Mouse (Mus musculus): ENCODE data around the gene Zswim9. TPM values are rescaled to one million over a fixed set of nuclear protein-coding genes. Genes with fewer than 3 reads are reported as not detected.
A peak's percentile ranks its signal among the peaks of the same experiment; 100 is the strongest.
"Not testable (repeated sequence)": the region's sequence is repeated elsewhere in the genome, so short reads cannot be mapped to it uniquely, and the experiment has no call there.

The Zswim9 gene
- total RNA-seq (2021) = 10 to 100 TPM in 1 of 2 experiments, 1 to 10 TPM in 1; 6.1 to 10.3 TPM
- long read RNA-seq, experiment 1, partial matches to known transcripts = 2 of 10 reads
- long read RNA-seq, experiment 1, other reads (novel, unspliced or antisense) = 6 of 10 reads
- long read RNA-seq, experiment 2, partial matches to known transcripts = 0 of 4 reads
- long read RNA-seq, experiment 2, other reads (novel, unspliced or antisense) = 4 of 4 reads

- peak; percentile 94 for DNase-seq
Measured at GRCm38 (mm10) chr7:13278308-13278891, at the start of gene Zswim9. Gene Zswim9, minus strand, starts transcription at chr7:13278721.

DNA sequence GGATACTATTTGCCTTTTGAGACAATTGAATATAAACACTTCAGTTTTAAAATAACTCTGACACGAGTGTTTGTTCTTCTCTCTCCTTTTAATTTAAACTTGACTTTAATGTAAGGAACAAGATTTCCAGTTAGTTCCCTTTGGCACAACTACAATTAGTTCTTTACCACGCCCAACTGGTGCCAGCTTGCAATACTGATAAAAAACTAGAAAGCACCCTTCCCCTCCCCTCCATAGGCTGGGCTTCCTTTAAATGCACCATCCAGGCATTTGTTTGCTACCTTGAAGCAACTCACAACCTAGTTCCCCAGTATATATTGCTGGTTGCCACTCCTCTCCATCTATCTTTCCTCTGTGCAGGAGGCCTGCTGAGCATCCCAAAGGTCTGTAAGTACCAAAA, 45.8 kb upstream of the Zswim9 start, which contains the start of gene Pla2g4c:
Pla2g4c (plus strand) TSS at position 340 of the 400 bp plus-strand sequence.
- no peak for DNase-seq

DNA sequence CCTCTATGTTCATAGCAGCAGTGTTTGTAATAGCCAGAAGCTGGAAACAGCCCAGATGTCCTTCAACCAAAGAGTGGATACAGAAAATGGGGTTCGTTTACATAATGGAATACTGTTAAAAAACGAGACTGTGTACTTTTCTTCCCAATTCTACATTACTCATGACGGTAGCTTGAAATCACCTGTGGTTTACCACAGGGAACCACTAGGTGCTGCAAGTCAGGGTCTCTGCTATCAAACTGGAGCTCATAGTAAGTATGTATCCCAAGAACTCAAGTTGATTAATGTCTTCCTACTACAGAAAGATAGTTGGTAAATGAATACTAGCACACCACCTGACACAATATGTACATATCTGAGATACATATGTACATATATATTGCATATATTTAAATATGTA, 42.9 kb upstream of the Zswim9 start:
- DNase-seq = no peak

DNA sequence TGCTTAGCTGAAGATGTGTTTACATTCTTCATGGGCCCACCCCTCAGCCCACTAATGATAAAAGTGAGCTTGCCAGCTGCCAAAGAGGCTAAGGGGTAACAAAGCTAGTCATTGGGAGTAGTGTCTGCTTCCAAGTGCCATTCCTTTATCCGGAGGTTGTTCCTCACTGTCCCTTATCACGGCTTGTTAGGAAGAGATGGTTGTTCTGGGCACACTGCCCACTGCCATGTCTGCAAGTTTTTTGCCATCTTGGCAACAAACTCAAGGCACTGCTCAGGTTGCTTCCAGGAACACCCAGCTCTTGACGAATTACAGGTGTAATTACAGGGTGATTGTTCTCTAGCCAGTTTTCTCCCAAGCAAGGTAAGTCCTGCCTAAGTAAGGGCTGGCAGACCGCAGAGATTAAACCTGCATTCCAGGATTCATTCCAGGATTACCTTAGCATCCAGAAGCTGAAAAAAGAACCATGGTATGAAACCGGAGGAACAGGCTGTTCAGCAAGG, 35.6 kb upstream of the Zswim9 start:
- peak; percentile 41 for DNase-seq

DNA sequence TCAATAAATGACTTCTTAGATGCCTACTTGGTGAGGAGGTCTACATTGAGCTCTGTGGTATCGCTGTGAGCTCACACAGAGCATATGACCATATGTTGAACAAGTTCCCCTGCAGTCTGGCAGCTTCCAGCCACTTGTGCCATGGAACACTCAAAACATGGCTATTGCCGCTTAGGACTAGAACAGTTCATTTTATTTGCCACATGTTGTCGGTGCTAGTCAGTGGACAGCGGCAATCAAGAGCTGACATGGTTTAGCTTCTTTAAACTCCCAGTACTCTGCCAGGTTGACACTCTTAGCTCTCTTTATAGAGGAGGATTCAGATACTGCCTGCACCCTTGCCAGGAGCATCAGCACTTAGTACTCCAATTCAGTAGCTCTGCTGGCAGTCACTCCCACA, 32.9 kb upstream of the Zswim9 start:
- DNase-seq = no peak

GRCm38 (mm10) chr7:13310493-13311199, 32.1 kb upstream of the Zswim9 start:
- DNase-seq = no peak

DNA sequence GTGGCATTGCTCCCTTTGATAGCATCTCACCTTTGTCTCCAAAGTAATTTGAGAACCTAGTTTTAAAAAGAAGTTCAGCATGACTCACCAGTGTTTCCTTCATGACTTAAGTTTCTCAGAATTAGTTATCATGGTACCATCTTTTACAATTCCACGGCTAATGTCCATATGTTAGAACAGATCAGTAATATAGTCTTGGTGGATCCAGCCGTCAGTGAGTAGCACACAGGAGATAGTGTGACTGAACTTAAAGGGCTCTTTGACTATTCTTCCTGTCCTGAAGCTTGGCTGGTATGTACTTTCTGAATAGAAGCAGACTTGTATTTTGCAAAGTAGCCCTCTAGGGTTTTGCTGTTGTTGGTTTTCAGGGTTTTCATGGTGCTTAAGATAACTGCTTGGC, 30.9 kb upstream of the Zswim9 start:
- no peak for DNase-seq

- no peak for DNase-seq
Measured at GRCm38 (mm10) chr7:13303372-13303771, 24.9 kb upstream of the Zswim9 start.

- DNase-seq = no peak
Measured at GRCm38 (mm10) chr7:13302780-13303179, 24.3 kb upstream of the Zswim9 start.

- DNase-seq = no peak
Measured at GRCm38 (mm10) chr7:13301643-13302042, 23.1 kb upstream of the Zswim9 start.

DNA sequence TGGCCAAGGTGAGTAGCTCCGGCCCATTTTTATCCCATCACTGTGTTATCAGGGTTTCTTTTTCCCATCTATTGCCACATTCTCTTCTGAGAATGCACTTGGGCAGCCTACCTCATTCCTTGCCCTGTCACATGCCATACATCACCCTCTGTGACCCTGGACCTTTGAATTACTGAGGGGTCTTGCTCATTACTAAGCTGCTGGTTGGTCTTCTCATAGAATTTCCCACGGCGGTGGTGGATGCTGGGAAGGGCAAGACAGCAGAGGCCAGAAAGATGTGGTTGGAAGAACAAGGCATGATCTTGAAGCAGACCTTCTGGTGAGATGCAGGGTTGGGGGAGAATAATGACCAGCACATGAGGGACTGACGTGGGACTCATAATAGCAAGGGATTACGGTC, 20.3 kb upstream of the Zswim9 start:
- no peak for DNase-seq

- DNase-seq = no peak
Measured at GRCm38 (mm10) chr7:13297636-13298035, 19.1 kb upstream of the Zswim9 start.

GRCm38 (mm10) chr7:13295256-13295655, 16.7 kb upstream of the Zswim9 start:
- DNase-seq = no peak

- DNase-seq = peak; percentile 72
Measured at GRCm38 (mm10) chr7:13293878-13294855, 15.6 kb upstream of the Zswim9 start.

DNA sequence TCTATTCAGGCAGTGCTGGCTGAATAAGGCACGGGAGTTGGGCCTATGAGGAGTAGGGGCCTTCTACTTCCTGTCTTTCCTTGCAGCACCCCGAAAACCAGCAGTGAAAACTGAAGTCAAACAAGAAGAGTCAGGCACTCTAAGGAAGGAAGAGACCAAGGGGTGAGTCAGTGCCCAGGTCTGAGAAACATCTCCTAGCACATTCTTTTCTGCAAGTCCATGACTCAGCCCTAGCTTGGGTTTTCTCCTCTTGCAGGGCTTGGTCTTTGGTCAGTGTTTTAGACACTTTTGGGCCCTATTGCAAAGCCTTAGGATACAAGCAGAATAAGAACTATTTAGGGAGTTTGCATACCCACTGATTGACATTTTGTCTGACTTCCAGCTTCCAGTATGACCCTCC, 12.8 kb upstream of the Zswim9 start:
- no peak for DNase-seq

- no peak for DNase-seq
Measured at GRCm38 (mm10) chr7:13290041-13290675, 11.6 kb upstream of the Zswim9 start.

GRCm38 (mm10) chr7:13288621-13289020, 10.1 kb upstream of the Zswim9 start:
- DNase-seq = peak; percentile 37

GRCm38 (mm10) chr7:13278957-13279356, 436 bp upstream of the Zswim9 start:
- DNase-seq = not testable (repeated sequence)

GRCm38 (mm10) chr7:13277833-13278232, 688 bp downstream of the Zswim9 start:
- DNase-seq = no peak

GRCm38 (mm10) chr7:13277081-13277480, 1.4 kb downstream of the Zswim9 start, which contains the start of gene Lig1:
Gene Lig1, plus strand, starts transcription at chr7:13277283.
- no peak for DNase-seq

DNA sequence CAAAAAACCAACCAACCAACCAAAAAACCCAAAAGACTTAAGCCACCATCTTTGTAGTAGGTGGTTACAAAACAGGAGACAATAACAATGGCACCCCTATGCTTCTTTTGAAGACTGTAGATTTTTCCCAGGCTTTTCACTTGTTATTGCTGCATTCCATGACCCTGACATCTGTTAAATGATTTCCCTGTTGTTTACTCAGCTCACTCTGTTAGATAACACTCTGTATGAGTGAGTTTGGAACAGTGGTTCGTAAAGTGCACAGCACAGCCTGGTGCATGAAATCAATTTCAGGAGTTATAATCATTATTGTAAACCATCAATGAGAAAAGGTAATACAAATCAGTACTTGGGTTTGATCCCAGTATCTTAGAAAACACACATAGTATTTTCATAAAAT, 6.8 kb downstream of the Zswim9 start:
- DNase-seq = no peak

- no peak for DNase-seq
Measured at GRCm38 (mm10) chr7:13269394-13269793, 9.1 kb downstream of the Zswim9 start.
